Mouse (Mus musculus): ENCODE results near the gene Defb5.
"Not testable (repeated sequence)": the region's sequence is repeated elsewhere in the genome, so short reads cannot be mapped to it uniquely, and the experiment has no call there.

Gene Defb5

GRCm38 (mm10) chr8:19247280-19247679, at the start of gene Defb5:
Gene Defb5, plus strand, starts transcription at chr8:19247580.
- no peak for DNase-seq

GRCm38 (mm10) chr8:19225161-19225560, 22.2 kb upstream of the Defb5 start, which contains the start of gene Defb6:
Gene Defb6, plus strand, starts transcription at chr8:19225478.
- DNase-seq: no peak

- DNase-seq: no peak
These were observed 9.3 kb upstream of the Defb5 start for GRCm38 (mm10) chr8:19238101-19238500.

- DNase-seq: no peak
These were observed 7.8 kb upstream of the Defb5 start, which contains the start of gene Defb46 for GRCm38 (mm10) chr8:19239616-19240015. Gene Defb46, plus strand, starts transcription at chr8:19239916.

GRCm38 (mm10) chr8:19258136-19258535, 10.8 kb downstream of the Defb5 start:
- DNase-seq: peak in 1 of 2 experiments; percentile 2

GRCm38 (mm10) chr8:19259667-19260066, 12.3 kb downstream of the Defb5 start:
- DNase-seq: peak; percentile 3 to 13

- DNase-seq: peak in 1 of 2 experiments; percentile 1
These were observed 45.7 kb downstream of the Defb5 start, which contains the start of gene Defb3 for GRCm38 (mm10) chr8:19293060-19293459. Gene Defb3, plus strand, starts transcription at chr8:19293360.

GRCm38 (mm10) chr8:19298361-19298760, 51.0 kb downstream of the Defb5 start:
- not testable (repeated sequence) for DNase-seq

Data from kidney, postnatal 4 days (tissue).